Mouse (Mus musculus) heart, postnatal 0 days (tissue): ENCODE data around the gene Taf5l. TPM values are rescaled to one million over a fixed set of nuclear protein-coding genes. Genes with fewer than 3 reads are reported as not detected.

ENCODE experiments used
- ATAC-seq: fragments of 200-750 bp; cut with Nextera tagmentation; 2 replicates; pipeline ENCODE4 v1.8.0; 2017; ENCODE audit warnings: low read depth, moderate number of reproducible peaks, moderate library complexity; ENCODE audit not compliant: insufficient read depth
- DNase-seq: peaks from one replicate; pipeline ENCODE4 v3.0.0-alpha.2; 2016; ENCODE audit warnings: low spot score
- H3K27ac ChIP-seq: fragments of 300-500 bp; sonication (generic); 2 replicates; pipeline ENCODE4 v1.5.1; 2014; ENCODE audit warnings: low read depth, mild to moderate bottlenecking
- H3K27me3 ChIP-seq: fragments of 300-500 bp; sonication (generic); 2 replicates; pipeline ENCODE4 v1.6.1; 2014; ENCODE audit warnings: low read length, mixed read lengths; ENCODE audit not compliant: control insufficient read depth, insufficient read depth
- H3K36me3 ChIP-seq: fragments of 300-500 bp; sonication (generic); replicated peaks from 2 replicates; pipeline ENCODE4 v1.6.1; 2014; ENCODE audit warnings: low read length, mixed read lengths; ENCODE audit not compliant: control insufficient read depth, insufficient read depth
- H3K4me1 ChIP-seq: fragments of 300-500 bp; sonication (generic); 2 replicates; pipeline ENCODE4 v1.6.1; 2014; ENCODE audit warnings: antibody characterized with exemption; ENCODE audit not compliant: control insufficient read depth, insufficient read depth
- H3K4me2 ChIP-seq: fragments of 300-500 bp; sonication (generic); 2 replicates; pipeline ENCODE4 v1.6.1; 2014; ENCODE audit warnings: low read depth, mild to moderate bottlenecking, low read length, moderate library complexity
- H3K4me3 ChIP-seq: fragments of 300-500 bp; sonication (generic); 2 replicates; pipeline ENCODE4 v1.5.1; 2014; ENCODE audit warnings: low read depth, low read length
- H3K9ac ChIP-seq: fragments of 300-500 bp; sonication (generic); replicated peaks from 2 replicates; pipeline ENCODE4 v1.6.1; 2014; ENCODE audit warnings: low read depth, low read length, mixed read lengths
- H3K9me3 ChIP-seq: fragments of 300-500 bp; sonication (generic); replicated peaks from 2 replicates; pipeline ENCODE4 v1.6.1; 2016; ENCODE audit warnings: low read length; ENCODE audit not compliant: control insufficient read depth
- CTCF ChIP-seq: IDR thresholded peaks from 2 replicates; pipeline ENCODE4 v1.5.1; 2016; ENCODE audit warnings: antibody characterized with exemption, control low read depth, low read depth
- EP300 ChIP-seq: IDR thresholded peaks from 2 replicates; pipeline ENCODE4 v1.6.1; 2016; ENCODE audit warnings: antibody characterized with exemption, low read depth
- WGBS: fragments of 180-500 bp; shearing (Covaris S2); extraction: QIAGEN DNeasy Blood & Tissue Kit; methylation state at CpG from one replicate; pipeline ENCODE4 v1.1.7; 2014; 5-methylcytosine and 5-hydroxymethylcytosine counted together
- polyA plus RNA-seq: library from polyadenylated mRNA; unstranded; fragments of >200 nt; fragmentation: Nextera tagmentation; extraction: Ambion mirVana; gene quantifications from 2 replicates; pipeline ENCODE4 v1.2.1, GENCODE M21; 2015
- total RNA-seq: library from RNA; depleted of rRNA; stranded (reverse); fragments of >200 nt; gene quantifications from 2 replicates; pipeline ENCODE4 v1.2.3, GENCODE M21; 2014; ENCODE audit warnings: low replicate concordance

The Taf5l gene
- total and polyA plus RNA-seq, 2 experiments from 2014 or later = 17.2 to 46.3 TPM

DNA sequence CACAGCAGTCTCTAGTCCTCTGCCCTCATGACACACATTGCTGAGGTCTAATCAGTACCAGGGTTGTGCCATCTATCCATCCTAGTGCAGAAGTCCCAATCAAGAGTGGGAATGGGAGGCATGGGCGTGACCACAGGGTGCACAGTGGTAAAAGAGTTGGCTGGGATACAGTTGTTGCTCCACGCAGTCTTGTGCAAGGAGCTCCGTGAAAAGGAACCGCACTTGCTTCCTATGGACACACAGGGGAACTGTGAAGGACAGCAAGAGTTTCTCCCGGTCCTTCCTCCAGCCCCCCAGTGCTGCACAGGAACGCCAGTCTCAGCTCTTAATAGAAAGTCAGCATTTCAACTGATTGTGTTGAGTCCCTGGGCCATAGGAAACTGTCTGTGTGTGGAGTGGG, 61.7 kb downstream of the Taf5l start:
- Histone ChIP-seq H3K9ac (no peak overlapping the region), H3K4me2 (no peak overlapping the region), H3K36me3 (peaks cover 72% of the 10 kb centered on the region), H3K9me3 (no peaks in the 10 kb centered on the region), H3K4me1 (no peaks in the 10 kb centered on the region), H3K4me3 (no peak overlapping the region), H3K27me3 (no peaks in the 10 kb centered on the region), H3K27ac (no peak overlapping the region)
- TF ChIP-seq EP300 (no peak), CTCF (no peak)
- ATAC-seq = no peak
- 88% methylated on average over 6 of the region's 6 CpGs for WGBS
- no peak for DNase-seq

GRCm38 (mm10) chr8:123958130-123958529, 63.1 kb downstream of the Taf5l start:
- no peak; the same call in 1 of the 2 replicates for ATAC-seq
- Histone ChIP-seq H3K9me3 (no peaks in the 10 kb centered on the region), H3K4me3 (no peak overlapping the region), H3K4me1 (no peaks in the 10 kb centered on the region), H3K36me3 (peaks cover 69% of the 10 kb centered on the region), H3K27ac (no peak overlapping the region), H3K9ac (no peak overlapping the region), H3K4me2 (no peak overlapping the region), H3K27me3 (no peaks in the 10 kb centered on the region)
- peak; percentile 42 for DNase-seq
- TF ChIP-seq EP300 = no peak
- TF ChIP-seq CTCF = no peak
- 49% methylated on average over 17 of the region's 17 CpGs for WGBS

DNA sequence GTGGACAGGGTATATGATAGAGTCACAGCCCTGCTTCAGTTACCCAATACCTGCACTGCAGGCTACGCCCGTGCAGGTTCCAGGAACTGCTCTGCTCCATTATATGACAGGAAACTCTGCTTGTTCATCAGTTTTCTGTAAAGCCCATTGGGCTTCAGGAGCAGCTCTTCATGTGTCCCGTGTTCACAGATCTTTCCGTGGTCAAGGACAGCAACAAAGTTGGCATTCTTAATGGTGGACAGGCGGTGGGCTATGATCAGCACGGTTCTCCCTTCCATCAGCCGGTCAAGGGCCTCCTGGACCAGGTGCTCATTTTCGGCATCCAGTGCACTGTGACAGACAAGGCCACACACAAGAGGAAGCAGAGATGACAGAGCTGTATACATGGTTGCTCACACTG, 67.0 kb downstream of the Taf5l start:
- DNase-seq (no peak), ATAC-seq (no peak)
- H3K27ac ChIP-seq = no peak overlapping the region
- no peak overlapping the region for H3K4me3 ChIP-seq
- no peak overlapping the region for H3K9ac ChIP-seq
- H3K4me1 ChIP-seq = no peaks in the 10 kb centered on the region
- no peak overlapping the region for H3K4me2 ChIP-seq
- WGBS = 88% methylated on average over 8 of the region's 8 CpGs
- no peak for TF ChIP-seq EP300
- no peak for TF ChIP-seq CTCF
- H3K27me3 ChIP-seq = no peaks in the 10 kb centered on the region
- no peaks in the 10 kb centered on the region for H3K9me3 ChIP-seq
- H3K36me3 ChIP-seq = peaks cover 47% of the 10 kb centered on the region

DNA sequence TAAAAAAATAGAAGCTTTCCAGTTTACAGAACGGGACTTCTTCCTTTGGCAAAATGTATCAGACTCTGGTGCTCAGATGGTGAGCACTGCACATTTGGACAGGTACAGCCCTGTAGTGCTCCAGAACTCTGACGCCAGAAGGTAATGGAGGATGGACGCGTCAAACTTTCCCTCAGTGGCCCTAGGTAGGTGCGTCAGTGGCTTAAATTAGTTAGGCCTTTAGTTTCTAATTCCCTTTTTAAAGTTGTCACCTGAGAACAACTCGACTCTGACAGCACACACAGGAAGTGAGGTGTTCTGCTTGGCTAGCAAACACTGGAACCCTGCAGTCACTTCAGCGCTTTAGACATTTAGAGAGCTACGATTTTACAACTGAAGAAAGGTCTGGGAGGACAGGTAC, 67.5 kb downstream of the Taf5l start:
- no peak overlapping the region for H3K9ac ChIP-seq
- peaks cover 44% of the 10 kb centered on the region for H3K36me3 ChIP-seq
- no peaks in the 10 kb centered on the region for H3K27me3 ChIP-seq
- H3K27ac ChIP-seq = no peak overlapping the region
- no peak for ATAC-seq
- no peaks in the 10 kb centered on the region for H3K9me3 ChIP-seq
- DNase-seq = no peak
- no peak overlapping the region for H3K4me3 ChIP-seq
- no peak for TF ChIP-seq EP300
- no peak for TF ChIP-seq CTCF
- H3K4me1 ChIP-seq = no peaks in the 10 kb centered on the region
- no peak overlapping the region for H3K4me2 ChIP-seq
- 87% methylated on average over 8 of the region's 8 CpGs for WGBS

DNA sequence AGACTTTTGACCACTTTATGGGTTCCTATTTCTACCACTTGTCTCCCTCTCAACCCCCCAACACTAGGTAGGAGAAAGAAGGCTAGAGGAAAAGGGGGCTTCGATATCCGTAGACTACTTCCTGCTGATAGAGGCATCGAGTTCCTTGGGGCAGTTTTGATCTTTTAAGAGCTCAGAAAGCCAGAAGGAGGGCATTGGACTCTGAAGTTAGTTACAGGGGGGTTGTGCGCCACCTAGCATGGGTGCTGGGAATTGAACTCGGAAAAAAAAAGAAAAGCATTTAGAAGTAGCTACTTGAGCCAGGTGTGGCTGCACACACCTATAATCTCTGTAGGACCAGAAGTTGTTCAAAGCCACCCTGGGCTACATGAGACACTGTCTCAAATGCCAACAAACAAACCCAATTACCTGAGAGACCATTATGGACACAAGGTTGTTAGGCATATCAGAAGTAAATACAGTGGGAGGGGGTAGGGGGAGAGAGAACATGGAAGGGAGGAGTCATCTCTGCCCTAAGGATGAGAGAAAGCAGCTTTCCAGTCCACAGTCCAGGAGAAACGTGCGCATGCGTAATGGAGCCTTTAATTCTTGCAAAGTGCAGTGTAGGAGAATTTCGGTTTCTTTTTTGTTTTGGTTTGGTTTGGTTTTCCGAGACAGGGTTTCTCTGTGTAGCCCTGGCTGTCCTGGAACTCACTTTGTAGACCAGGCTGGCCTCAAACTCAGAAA, 71.0 kb downstream of the Taf5l start:
- H3K27me3 ChIP-seq = no peaks in the 10 kb centered on the region
- peak overlapping the region; percentile 95 for H3K4me2 ChIP-seq
- peaks cover 37% of the 10 kb centered on the region for H3K36me3 ChIP-seq
- H3K4me1 ChIP-seq = no peaks in the 10 kb centered on the region
- ATAC-seq (no peak), DNase-seq (peak; percentile 60)
- H3K9me3 ChIP-seq = no peaks in the 10 kb centered on the region
- TF ChIP-seq EP300 (no peak), CTCF (peak; percentile 57)
- H3K27ac ChIP-seq = peak overlapping the region; percentile 90
- 34% methylated on average over 10 of the region's 10 CpGs for WGBS
- peak overlapping the region; percentile 99 for H3K4me3 ChIP-seq
- peak overlapping the region; percentile 89 for H3K9ac ChIP-seq

GRCm38 (mm10) chr8:123949686-123949986, 71.6 kb downstream of the Taf5l start:
- 0 out of 2 replicates have a peak, but pooled peaks have one; percentile 6 for ATAC-seq
- 1% methylated on average over 10 of the region's 10 CpGs for WGBS
- Histone ChIP-seq H3K4me1 (no peaks in the 10 kb centered on the region), H3K27me3 (no peaks in the 10 kb centered on the region), H3K36me3 (peaks cover 34% of the 10 kb centered on the region), H3K4me3 (peak overlapping the region; percentile 99), H3K9me3 (no peaks in the 10 kb centered on the region), H3K4me2 (peak overlapping the region; percentile 95), H3K27ac (peak overlapping the region; percentile 90), H3K9ac (peak overlapping the region; percentile 89)
- TF ChIP-seq CTCF = no peak
- no peak for TF ChIP-seq EP300
- DNase-seq = no peak
